Mouse (Mus musculus) CD4-positive helper T cell, adult 2 months (primary cell): ENCODE measurements at regions not wholly inside any gene's neighbourhood (a gene's known extent, or its start where the extent isn't known, plus 50 kb on each side); places are given as distances from the start of the nearest gene placed in this dataset.
A peak's percentile ranks its signal among the peaks of the same experiment; 100 is the strongest.

ENCODE experiments used
- DNase-seq: peaks from one replicate; pipeline ENCODE4 v3.0.0-alpha.2; 2012; ENCODE audit warnings: low read depth, missing footprints, low spot score

DNA sequence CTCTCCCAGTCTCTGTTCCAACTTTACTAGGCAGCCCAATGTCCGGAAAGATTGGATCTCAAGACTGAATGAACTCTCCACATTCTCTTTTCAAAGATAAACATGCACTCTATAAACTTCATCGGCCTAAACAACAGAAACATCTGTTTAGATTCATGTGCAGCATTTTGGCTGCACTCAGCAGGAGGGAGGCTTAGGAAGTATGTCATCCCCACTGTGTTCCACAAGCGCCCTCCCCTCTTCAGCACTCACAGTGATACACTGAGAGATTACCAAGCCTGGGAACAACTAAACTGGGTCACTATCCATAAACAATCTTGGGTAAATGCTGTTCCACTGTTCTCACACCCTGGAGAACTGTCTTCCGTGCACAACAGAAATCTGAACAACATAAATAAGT, 185.5 kb upstream of the Gm11114 start:
- DNase-seq: no peak

DNA sequence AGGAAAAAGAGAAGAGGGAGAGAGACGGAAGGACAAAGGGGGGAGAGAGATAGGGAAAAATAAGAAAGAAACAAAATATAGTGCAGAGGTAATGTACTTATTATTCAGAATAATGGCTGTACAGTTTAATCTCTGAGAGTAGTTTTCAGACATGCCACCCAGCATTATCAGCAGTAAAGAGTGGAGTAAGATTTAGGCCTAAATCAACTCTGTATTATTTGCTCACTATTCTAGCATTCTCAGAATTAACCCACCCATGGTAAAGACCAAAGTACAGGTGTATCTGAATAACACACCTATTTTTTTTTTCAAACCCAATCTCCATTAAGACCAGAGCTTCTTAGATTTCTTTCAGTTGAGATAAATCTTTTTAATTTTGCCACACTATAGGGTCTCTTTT, 177.7 kb upstream of the Gm11114 start:
- DNase-seq: no peak

DNA sequence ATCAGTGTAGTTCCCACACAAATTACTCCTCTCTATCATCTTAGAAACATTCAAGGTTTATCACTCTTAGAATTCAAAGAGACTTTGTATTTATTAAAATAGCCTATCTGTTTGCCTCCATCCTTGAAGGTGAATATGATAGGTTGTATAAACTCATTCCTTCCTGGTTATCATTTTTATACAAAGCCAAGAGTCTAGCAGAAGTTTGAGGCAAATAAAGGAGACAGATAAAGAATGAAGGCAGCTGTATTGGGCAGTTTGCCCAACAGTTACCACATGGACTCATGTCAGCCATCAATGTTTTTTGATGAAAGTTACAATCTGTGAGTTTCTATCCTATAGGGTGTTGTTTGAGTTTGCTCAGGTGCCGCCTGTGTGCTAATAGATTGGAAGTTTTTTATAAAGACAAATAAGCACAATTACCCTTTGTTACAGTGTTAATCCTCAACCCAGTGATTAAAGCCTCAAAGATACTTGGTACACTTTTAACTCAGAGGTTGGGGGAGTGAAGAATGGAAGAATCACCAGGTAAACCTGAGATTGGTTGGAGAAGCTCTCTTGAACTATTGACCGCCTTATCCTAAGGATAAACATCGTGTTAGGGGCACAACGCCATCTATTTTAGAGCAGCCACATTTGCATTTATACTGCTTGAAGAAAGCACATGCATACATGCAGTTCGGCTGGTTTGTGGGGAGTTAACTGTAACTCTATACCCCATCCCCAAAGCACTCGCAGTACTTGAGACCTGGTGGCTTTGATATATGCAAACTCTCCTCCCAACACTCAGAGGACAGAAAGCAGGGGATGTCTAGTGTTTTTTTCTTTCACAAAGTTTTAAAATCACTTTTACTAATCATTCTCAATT, 175.6 kb upstream of the Gm11114 start:
- no peak for DNase-seq

DNA sequence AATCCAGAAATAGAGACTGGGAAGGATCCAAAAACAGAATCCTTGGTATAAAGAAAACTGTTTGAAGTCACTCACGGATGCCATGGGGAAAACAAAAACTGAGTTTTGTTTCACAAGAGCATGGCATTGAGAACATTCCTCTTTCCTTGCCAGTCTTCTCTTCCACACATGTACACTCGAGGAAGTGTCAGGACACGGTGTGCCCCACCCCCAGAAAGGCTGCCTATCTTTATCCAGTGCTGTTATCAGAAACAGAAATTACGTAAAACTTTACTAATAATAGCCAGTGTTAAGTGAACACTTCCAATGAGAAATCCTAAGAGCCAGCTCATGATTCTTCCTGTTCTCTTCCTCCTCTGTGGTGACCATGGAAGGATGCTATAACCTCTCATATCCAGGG, 172.7 kb upstream of the Gm11114 start:
- DNase-seq: no peak

DNA sequence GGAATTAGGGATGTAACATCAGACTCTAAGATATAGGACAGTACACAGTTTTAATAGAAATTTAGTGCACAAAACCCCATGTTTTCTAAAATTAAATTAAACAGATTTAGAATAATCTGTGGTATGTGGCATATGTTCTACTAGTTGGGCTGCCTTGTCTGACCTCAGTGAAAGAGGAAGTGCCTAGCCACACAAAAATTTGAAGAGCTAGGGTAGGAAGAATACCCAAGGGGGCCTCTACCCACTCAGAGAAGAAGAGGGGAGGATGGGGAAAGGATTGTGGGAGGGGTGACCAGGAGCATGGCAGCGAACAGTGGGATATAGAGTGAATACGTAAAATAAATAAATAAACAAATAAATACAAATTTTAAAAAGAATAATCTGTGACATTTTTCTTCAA, 168.2 kb upstream of the Gm11114 start:
- DNase-seq: no peak

DNA sequence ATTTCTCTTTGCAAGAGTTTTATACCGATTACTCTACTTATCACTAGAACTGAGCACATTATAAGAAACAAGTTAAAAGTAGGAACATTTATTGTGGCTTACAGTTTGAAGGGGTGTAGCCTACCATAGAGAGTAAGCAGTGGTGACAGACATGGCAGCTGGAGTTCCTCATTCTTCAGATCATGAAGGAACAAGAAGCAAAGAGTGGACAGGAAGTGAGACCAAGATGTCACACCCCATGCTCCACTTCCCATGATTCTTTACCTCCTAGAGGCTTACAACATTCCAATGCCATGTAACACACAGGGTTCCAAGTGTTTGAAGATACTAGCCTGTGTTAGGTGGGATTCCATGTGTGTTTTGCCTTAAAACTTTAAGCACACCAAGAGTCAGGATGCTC, 146.9 kb upstream of the Gm11114 start:
- DNase-seq: no peak

DNA sequence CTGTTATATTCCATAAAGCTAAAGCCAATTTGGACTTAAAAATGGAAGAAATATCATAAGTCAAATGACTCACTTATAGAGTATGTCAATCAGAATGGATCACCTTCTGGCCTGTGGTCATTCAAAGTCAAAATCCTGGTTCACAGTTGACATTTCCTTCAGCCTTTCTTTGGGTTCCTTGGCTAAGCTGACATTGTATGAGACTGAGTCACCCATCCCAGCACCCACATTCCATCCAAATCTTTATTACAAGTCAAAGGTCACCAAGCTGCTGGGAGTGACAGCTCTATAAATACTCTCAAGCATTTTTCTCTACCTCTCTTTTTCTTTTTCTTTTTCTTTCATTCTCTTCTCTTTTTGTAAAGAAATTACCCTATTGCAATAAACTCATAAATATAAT, 145.3 kb upstream of the Gm11114 start:
- DNase-seq: no peak

DNA sequence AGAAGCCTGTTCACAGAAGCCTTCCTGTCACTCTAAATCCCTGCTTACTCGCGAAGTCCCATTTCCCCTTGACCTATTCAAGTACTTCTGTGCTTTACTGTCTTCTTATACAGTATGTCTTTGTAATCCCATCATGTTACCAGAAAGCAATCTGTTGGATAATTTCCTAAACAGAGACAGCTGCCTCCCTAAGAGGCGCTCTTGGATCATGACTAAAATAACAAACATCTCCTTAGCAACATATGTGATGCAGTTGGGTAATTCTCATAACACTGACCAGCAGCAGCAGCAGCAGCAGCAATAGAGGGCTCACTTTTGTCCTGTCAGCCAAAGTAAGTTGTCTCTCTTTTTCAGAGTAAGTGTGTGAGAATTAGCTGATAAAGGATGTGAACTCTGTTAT, 138.1 kb upstream of the Gm11114 start:
- no peak for DNase-seq

DNA sequence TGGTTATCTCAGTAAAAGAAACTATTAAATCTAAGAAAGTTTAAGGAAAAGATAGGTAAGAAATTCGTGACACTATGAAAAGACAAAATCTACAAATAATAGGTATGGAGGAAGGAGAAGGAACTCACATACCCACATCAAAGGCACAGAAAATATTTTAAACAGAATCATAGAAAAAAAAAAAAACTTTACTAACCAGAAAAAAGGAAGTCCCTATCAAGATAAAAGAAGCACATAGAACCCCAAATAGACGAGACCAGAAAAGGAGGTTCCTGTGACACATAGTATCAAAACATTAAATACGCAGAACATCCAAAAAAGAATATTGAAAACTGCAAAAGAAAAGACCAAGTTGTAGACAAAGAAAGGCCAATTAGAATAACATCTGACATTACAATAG, 111.4 kb upstream of the Gm11114 start:
- DNase-seq: peak; percentile 39

DNA sequence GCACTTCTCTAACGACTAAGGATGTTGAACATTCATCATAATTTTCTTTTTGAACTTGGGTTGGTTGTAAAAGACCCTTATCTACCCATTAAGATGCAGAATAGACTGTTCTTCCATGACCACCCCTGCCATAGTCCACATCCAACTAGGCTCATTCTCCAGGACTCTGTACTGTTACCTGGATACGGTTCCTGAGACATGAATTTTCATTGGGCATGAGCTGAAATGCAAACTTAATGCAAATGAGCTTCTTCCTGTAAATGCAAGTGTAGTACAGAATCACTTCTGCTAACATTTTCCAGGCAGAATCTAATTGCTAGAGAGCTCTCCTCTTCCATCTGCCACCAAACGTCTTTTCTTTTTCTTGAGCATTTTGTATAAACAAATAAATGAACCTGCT, 87.7 kb upstream of the Gm11114 start:
- DNase-seq: no peak
